Mouse (Mus musculus) small intestine, adult 2 months (tissue): ENCODE data around the gene Xylt1. TPM values are rescaled to one million over a fixed set of nuclear protein-coding genes. Genes with fewer than 3 reads are reported as not detected.

Experiments
- H3K27ac ChIP-seq: fragments of 200-500 bp; 2 replicates; pipeline ENCODE4 v1.5.1; 2012; ENCODE audit warnings: low read depth, low read length, control low read depth, inconsistent platforms; ENCODE audit not compliant: insufficient read depth
- H3K27me3 ChIP-seq: fragments of 200-500 bp; 2 replicates; pipeline ENCODE4 v1.6.1; 2012; ENCODE audit warnings: mild to moderate bottlenecking, moderate library complexity, low read length, inconsistent platforms; ENCODE audit not compliant: control insufficient read depth, insufficient read depth
- H3K36me3 ChIP-seq: fragments of 200-500 bp; 2 replicates; pipeline ENCODE4 v1.6.1; 2012; ENCODE audit warnings: mild to moderate bottlenecking, low read length, control low read depth, inconsistent platforms; ENCODE audit not compliant: control insufficient read depth, insufficient read depth
- H3K4me1 ChIP-seq: fragments of 200-500 bp; 2 replicates; pipeline ENCODE4 v1.6.1; 2012; ENCODE audit warnings: low read length, inconsistent platforms, mixed read lengths; ENCODE audit not compliant: control insufficient read depth, insufficient read depth, insufficient read length
- H3K4me3 ChIP-seq: fragments of 200-500 bp; 2 replicates; pipeline ENCODE4 v1.5.1; 2012; ENCODE audit warnings: low read depth, mild to moderate bottlenecking, control low read depth, inconsistent platforms, low read length, moderate library complexity
- CTCF ChIP-seq: fragments of 200-500 bp; IDR thresholded peaks from 2 replicates; pipeline ENCODE4 v1.5.1; 2012; ENCODE audit warnings: low read depth, mild to moderate bottlenecking, control low read depth, inconsistent platforms, low read length, moderate library complexity, mixed read lengths; ENCODE audit not compliant: insufficient replicate concordance, insufficient read length; ENCODE audit errors: extremely low read depth
- POLR2A ChIP-seq: fragments of 200-500 bp; IDR thresholded peaks from 2 replicates; pipeline ENCODE4 v1.6.1; 2012; ENCODE audit warnings: low read depth, mild to moderate bottlenecking, control low read depth, inconsistent platforms, low read length, moderate library complexity
- WGBS: fragments of 180-500 bp; shearing (Covaris S2); methylation state at CpG from one replicate; pipeline ENCODE4 v1.1.7; 2018; 5-methylcytosine and 5-hydroxymethylcytosine counted together
- polyA plus RNA-seq: library from polyadenylated mRNA; depleted of rRNA; stranded (reverse); fragments of >200 nt; gene quantifications from 2 replicates; pipeline ENCODE4 v1.2.3, GENCODE M21; 2012

Gene Xylt1
- polyA plus RNA-seq, 1 experiment: 2.9 TPM

DNA sequence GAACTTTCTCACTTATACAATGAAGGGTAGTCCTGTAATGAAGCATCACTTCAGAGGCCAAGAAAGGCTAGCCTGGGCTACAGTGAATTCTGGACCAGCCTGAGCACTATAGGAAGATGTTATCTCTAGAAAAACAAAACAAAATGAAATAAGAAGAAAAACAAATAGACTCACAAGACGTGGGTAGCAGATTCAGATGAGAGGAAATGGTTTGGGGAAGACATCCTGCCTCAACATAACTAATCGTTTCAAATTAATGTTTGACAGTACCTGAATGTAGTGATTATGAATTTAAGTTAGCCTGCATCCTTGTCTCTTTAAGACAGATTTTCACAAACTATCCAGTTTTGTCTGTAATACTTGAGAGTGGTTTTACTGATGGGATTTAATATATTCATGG lies 117.4 kb downstream of the Xylt1 start:
- Histone ChIP-seq H3K4me3 (no peak overlapping the region), H3K4me1 (no peaks in the 10 kb centered on the region), H3K36me3 (no peaks in the 10 kb centered on the region; the same call in 1 of the 2 replicates), H3K27ac (no peak overlapping the region), H3K27me3 (no peaks in the 10 kb centered on the region)
- 63% methylated on average over 2 of the region's 2 CpGs for WGBS
- TF ChIP-seq POLR2A (no peak), CTCF (no peak)

- no peak for TF ChIP-seq CTCF
- TF ChIP-seq POLR2A: no peak
- Histone ChIP-seq H3K4me3 (no peak overlapping the region), H3K27me3 (no peaks in the 10 kb centered on the region), H3K4me1 (no peaks in the 10 kb centered on the region), H3K27ac (no peak overlapping the region), H3K36me3 (no peaks in the 10 kb centered on the region; the same call in 1 of the 2 replicates)
- 85% methylated on average over 15 of the region's 15 CpGs for WGBS
Measured at GRCm38 (mm10) chr7:117501355-117502181, 120.8 kb downstream of the Xylt1 start.

- WGBS: 82% methylated on average over 5 of the region's 5 CpGs
- no peaks in the 10 kb centered on the region for H3K4me1 ChIP-seq
- TF ChIP-seq POLR2A (no peak), CTCF (no peak)
Measured at GRCm38 (mm10) chr7:117502415-117502814, 121.6 kb downstream of the Xylt1 start.

GRCm38 (mm10) chr7:117503714-117504113 lies 122.9 kb downstream of the Xylt1 start:
- no peak overlapping the region for H3K27ac ChIP-seq
- no peaks in the 10 kb centered on the region for H3K4me1 ChIP-seq
- H3K4me3 ChIP-seq: no peak overlapping the region
- 89% methylated on average over 9 of the region's 9 CpGs for WGBS
- TF ChIP-seq CTCF (no peak), POLR2A (no peak)
- no peaks in the 10 kb centered on the region; the same call in 1 of the 2 replicates for H3K36me3 ChIP-seq
- H3K27me3 ChIP-seq: no peaks in the 10 kb centered on the region

More at GRCm38 (mm10) chr7:117502415-117502814, 121.6 kb downstream of the Xylt1 start:
- Histone ChIP-seq H3K36me3 (no peaks in the 10 kb centered on the region; the same call in 1 of the 2 replicates), H3K4me3 (no peak overlapping the region), H3K27me3 (no peaks in the 10 kb centered on the region), H3K27ac (no peak overlapping the region)

- WGBS: 73% methylated on average over 3 of the region's 3 CpGs
- TF ChIP-seq POLR2A (no peak), CTCF (no peak)
- no peak overlapping the region for H3K4me3 ChIP-seq
- no peaks in the 10 kb centered on the region; the same call in 1 of the 2 replicates for H3K36me3 ChIP-seq
- H3K27ac ChIP-seq: no peak overlapping the region
- no peaks in the 10 kb centered on the region for H3K27me3 ChIP-seq
- H3K4me1 ChIP-seq: no peaks in the 10 kb centered on the region
Measured at GRCm38 (mm10) chr7:117505791-117506190, 125.0 kb downstream of the Xylt1 start.

- H3K36me3 ChIP-seq: no peaks in the 10 kb centered on the region
- no peaks in the 10 kb centered on the region for H3K4me1 ChIP-seq
- no peak overlapping the region for H3K4me3 ChIP-seq
- 70% methylated on average over 10 of the region's 10 CpGs for WGBS
- TF ChIP-seq CTCF: no peak
- TF ChIP-seq POLR2A: no peak
- H3K27me3 ChIP-seq: no peaks in the 10 kb centered on the region
- H3K27ac ChIP-seq: no peak overlapping the region
Measured at GRCm38 (mm10) chr7:117507351-117507750, 126.6 kb downstream of the Xylt1 start.

- H3K27me3 ChIP-seq: no peaks in the 10 kb centered on the region
- no peaks in the 10 kb centered on the region for H3K36me3 ChIP-seq
- WGBS: 75% methylated on average over 8 of the region's 8 CpGs
- no peaks in the 10 kb centered on the region for H3K4me1 ChIP-seq
- TF ChIP-seq POLR2A: no peak
- no peak for TF ChIP-seq CTCF
- H3K27ac ChIP-seq: no peak overlapping the region
- no peak overlapping the region for H3K4me3 ChIP-seq
Measured at GRCm38 (mm10) chr7:117508090-117508489, 127.3 kb downstream of the Xylt1 start.
